In the genomic region with DNA sequence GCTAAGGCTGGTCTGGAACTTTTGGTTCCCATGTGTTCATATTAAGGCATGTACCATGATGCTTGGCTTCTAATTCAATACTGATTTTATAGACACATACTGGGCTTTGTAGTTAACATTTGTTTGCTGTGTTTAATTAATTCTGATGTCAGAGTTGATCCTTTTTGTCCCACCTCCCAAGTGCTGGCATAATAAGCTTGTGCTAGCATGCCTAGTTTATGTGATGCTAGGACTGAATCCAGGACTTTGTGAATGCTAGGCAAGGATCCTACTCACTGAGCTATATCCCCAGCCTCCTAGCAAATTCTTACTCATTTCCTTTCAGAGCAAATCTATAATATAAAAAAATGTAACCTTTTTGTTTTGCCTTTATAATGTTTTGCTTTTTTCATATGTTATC, we compare ENCODE assay signal across 28 mouse cellular contexts.
"Had no signal": no experiment of that assay in that cellular context is flagged by ENCODE, and none has a peak within 500 bp of the region (broad histone marks: within the 10 kb centered on the region; RNA-seq: fewer than 3 reads in every experiment).

No protein-coding gene starts in this region.

- DNase-seq: gastrocnemius, adult 2 months; gastrocnemius, postnatal 10 days; gastrocnemius, postnatal 25 days; heart, adult 18-20 months; heart, postnatal 10 days; heart, postnatal 4 days; kidney, adult 18-20 months; kidney, adult 8-10 months; kidney, postnatal 10 days; kidney, postnatal 25 days; kidney, postnatal 4 days; liver; liver, embryonic 13.5 days had no signal

- H3K4me3 ChIP-seq: gastrocnemius, adult 2 months; heart, embryonic 10.5 days; heart, embryonic 12.5 days; hindbrain, embryonic 10.5 days; hindbrain, embryonic 12.5 days; intestine, embryonic 15.5 days; layer of hippocampus, adult 2 months; left cerebral cortex, adult 2 months; limb, embryonic 10.5 days; limb, embryonic 12.5 days; liver, embryonic 13.5 days; liver, embryonic 15.5 days had no signal

- H3K9ac ChIP-seq: heart, embryonic 12.5 days; hindbrain, embryonic 12.5 days; hindbrain, embryonic 14.5 days; intestine, embryonic 15.5 days; limb, embryonic 12.5 days; liver, embryonic 13.5 days; liver, embryonic 15.5 days had no signal

- ATAC-seq: hindbrain, embryonic 16.5 days; inflammation-experienced regulatory T-cells, adult 6 months; intestine, embryonic 15.5 days; intestine, postnatal 0 days had no signal

- H3K36me3 ChIP-seq: heart, embryonic 10.5 days; heart, embryonic 12.5 days; hindbrain, embryonic 10.5 days; hindbrain, embryonic 12.5 days; intestine, embryonic 15.5 days; limb, embryonic 10.5 days; limb, embryonic 12.5 days; liver, embryonic 13.5 days; liver, embryonic 15.5 days had no signal

- H3K4me2 ChIP-seq: heart, embryonic 12.5 days; hindbrain, embryonic 12.5 days; hindbrain, embryonic 14.5 days; intestine, embryonic 15.5 days; limb, embryonic 12.5 days; liver, embryonic 11.5 days; liver, embryonic 13.5 days; liver, embryonic 15.5 days had no signal

- H3K27ac ChIP-seq: gastrocnemius, adult 2 months; heart, embryonic 10.5 days; hindbrain, embryonic 10.5 days; hindbrain, embryonic 12.5 days; hindbrain, embryonic 14.5 days; intestine, embryonic 15.5 days; layer of hippocampus, adult 2 months; left cerebral cortex, adult 2 months; limb, embryonic 10.5 days; limb, embryonic 12.5 days; liver, embryonic 13.5 days; liver, embryonic 15.5 days had no signal

- H3K9me3 ChIP-seq: heart, embryonic 10.5 days; hindbrain, embryonic 10.5 days; hindbrain, embryonic 12.5 days; intestine, embryonic 15.5 days; limb, embryonic 10.5 days; limb, embryonic 12.5 days; liver, embryonic 13.5 days; liver, embryonic 15.5 days had no signal

- H3K27me3 ChIP-seq: heart, embryonic 12.5 days; hindbrain, embryonic 12.5 days; intestine, embryonic 15.5 days; limb, embryonic 12.5 days; liver, embryonic 13.5 days; liver, embryonic 15.5 days had no signal

- H3K4me1 ChIP-seq: heart, embryonic 10.5 days; heart, embryonic 12.5 days; hindbrain, embryonic 10.5 days; hindbrain, embryonic 12.5 days; intestine, embryonic 15.5 days; limb, embryonic 10.5 days; limb, embryonic 12.5 days; liver, embryonic 13.5 days; liver, embryonic 15.5 days had no signal
